Mouse (Mus musculus) embryonic facial prominence, embryonic 15.5 days (tissue): ENCODE measurements at regions not wholly inside any gene's neighbourhood (a gene's known extent, or its start where the extent isn't known, plus 50 kb on each side); places are given as distances from the start of the nearest gene placed in this dataset.

Experiments
- ATAC-seq: fragments of 200-750 bp; cut with Nextera tagmentation; 2 replicates; pipeline ENCODE4 v1.8.0; 2017; ENCODE audit warnings: low read depth, moderate TSS enrichment; ENCODE audit not compliant: insufficient number of reproducible peaks, low FRiP score, low TSS enrichment
- H3K27ac ChIP-seq: fragments of 300-500 bp; sonication (generic); replicated peaks from 2 replicates; pipeline ENCODE4 v1.5.1; 2015; ENCODE audit warnings: mild to moderate bottlenecking, inconsistent platforms
- H3K27me3 ChIP-seq: fragments of 300-500 bp; sonication (generic); 2 replicates; pipeline ENCODE4 v1.6.1; 2015; ENCODE audit warnings: inconsistent platforms
- H3K36me3 ChIP-seq: fragments of 300-500 bp; sonication (generic); 2 replicates; pipeline ENCODE4 v1.6.1; 2015; ENCODE audit warnings: mild to moderate bottlenecking, inconsistent platforms
- H3K4me1 ChIP-seq: fragments of 300-500 bp; sonication (generic); 2 replicates; pipeline ENCODE4 v1.6.1; 2015; ENCODE audit warnings: inconsistent platforms
- H3K4me2 ChIP-seq: fragments of 300-500 bp; sonication (generic); replicated peaks from 2 replicates; pipeline ENCODE4 v1.6.1; 2015; ENCODE audit warnings: mild to moderate bottlenecking, inconsistent platforms
- H3K4me3 ChIP-seq: fragments of 300-500 bp; sonication (generic); replicated peaks from 2 replicates; pipeline ENCODE4 v1.5.1; 2015; ENCODE audit warnings: mild to moderate bottlenecking, inconsistent platforms
- H3K9ac ChIP-seq: fragments of 300-500 bp; sonication (generic); 2 replicates; pipeline ENCODE4 v1.6.1; 2015; ENCODE audit warnings: inconsistent platforms
- H3K9me3 ChIP-seq: fragments of 300-500 bp; sonication (generic); replicated peaks from 2 replicates; pipeline ENCODE4 v1.6.1; 2016; ENCODE audit warnings: inconsistent platforms
- WGBS: fragments of 180-500 bp; shearing (Covaris S2); methylation state at CpG from one replicate; pipeline ENCODE4 v1.1.7; 2015; 5-methylcytosine and 5-hydroxymethylcytosine counted together

DNA sequence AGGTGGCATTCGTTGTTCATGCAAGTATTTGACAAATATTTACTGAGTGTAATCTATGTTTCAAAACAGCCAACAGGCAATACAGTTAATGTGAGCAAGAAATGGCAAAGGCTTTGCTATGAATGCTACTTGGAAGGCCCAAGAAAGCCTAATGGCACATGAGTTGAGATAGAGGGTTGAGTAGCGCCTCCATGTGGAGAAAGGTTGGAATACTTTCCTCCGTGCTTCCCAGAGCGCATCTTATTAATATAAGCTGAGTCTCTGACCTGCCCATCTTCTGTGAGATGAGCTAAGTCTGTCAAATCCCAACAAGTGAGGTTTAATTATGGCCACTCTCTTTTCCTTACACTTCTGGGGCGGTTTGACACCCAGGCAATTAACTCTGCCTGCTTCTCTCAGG lies 175.7 kb upstream of the Kazn start:
- peaks cover 10% of the 10 kb centered on the region for H3K4me1 ChIP-seq
- no peaks in the 10 kb centered on the region for H3K27me3 ChIP-seq
- WGBS: 67% methylated on average over 5 of the region's 5 CpGs
- no peak overlapping the region for H3K27ac ChIP-seq
- H3K9me3 ChIP-seq: no peaks in the 10 kb centered on the region
- H3K9ac ChIP-seq: no peak overlapping the region
- no peak for ATAC-seq
- H3K4me3 ChIP-seq: no peak overlapping the region
- H3K36me3 ChIP-seq: no peaks in the 10 kb centered on the region
- H3K4me2 ChIP-seq: no peak overlapping the region

DNA sequence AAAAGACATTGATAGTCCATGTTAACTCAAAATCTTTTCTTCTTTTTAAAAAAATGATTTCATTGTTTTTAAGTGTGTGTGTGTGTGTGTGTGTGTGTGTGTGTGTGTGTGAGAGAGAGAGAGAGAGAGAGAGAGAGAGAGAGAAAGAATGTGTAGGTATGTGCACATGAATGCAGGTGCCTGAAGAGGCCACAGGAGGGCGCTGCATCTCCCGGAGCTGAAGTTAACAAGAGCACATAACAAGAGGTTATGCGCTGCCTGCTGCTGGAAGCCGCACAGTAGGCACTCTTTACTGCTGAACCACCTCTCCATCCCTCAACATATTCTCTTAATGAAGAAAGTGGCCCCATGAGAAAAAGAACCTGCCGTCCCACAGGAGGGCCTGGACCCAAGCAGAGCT lies 172.6 kb upstream of the Kazn start:
- Histone ChIP-seq H3K36me3 (no peaks in the 10 kb centered on the region), H3K4me1 (peaks cover 10% of the 10 kb centered on the region), H3K4me2 (no peak overlapping the region), H3K9me3 (no peaks in the 10 kb centered on the region), H3K27me3 (no peaks in the 10 kb centered on the region), H3K9ac (no peak overlapping the region), H3K27ac (no peak overlapping the region), H3K4me3 (no peak overlapping the region)
- WGBS: 88% methylated on average over 5 of the region's 5 CpGs
- no peak for ATAC-seq

DNA sequence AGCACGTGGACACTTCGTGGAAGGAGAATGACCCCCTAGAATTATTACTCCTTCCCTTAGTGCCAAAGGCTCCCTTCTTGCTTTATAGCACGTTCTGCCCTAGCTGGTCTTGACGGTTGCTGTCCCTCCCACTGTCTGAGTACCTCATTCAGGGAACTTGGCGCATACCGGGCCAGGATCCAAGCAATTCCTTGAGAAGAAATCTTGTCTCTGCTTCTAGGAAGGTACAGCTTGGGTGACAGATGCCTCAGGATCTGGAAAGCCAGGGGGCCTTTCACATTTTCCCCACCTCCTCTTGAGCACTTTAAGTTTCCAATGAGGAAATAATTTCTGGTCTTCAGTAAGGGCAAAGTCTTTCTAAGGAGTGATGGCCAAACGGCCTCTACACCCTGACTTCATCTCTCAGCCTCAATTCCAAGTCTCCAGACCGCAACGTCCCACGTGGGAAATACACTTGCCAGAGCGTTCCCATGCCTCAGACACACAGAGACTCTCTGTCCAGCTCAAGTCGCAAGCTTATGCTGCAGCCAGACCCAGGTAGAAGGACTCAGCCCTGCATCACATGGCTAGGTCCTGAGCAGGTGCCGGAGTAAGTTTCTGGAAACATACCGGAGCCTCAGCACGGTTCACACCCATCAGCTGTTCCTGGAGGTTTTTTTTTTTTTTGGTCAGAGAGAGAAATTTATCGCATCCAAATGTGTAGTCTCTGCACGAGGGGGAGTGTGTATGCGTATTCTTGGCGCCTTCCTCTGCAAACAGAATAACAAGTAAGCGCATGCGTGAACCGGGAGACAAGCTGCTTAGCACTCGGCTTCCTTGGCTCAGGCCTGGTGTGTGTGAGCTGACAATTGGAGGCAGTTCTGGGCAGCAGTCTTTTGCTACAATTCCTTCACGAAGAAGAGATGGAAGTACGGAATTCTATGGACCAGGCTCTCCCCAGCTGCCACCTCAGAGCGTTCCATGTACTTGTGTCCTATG lies 171.7 kb upstream of the Kazn start:
- Histone ChIP-seq H3K4me3 (no peak overlapping the region), H3K4me1 (peaks cover 10% of the 10 kb centered on the region), H3K36me3 (no peaks in the 10 kb centered on the region), H3K27me3 (no peaks in the 10 kb centered on the region), H3K4me2 (no peak overlapping the region), H3K9me3 (no peaks in the 10 kb centered on the region), H3K27ac (no peak overlapping the region), H3K9ac (no peak overlapping the region)
- 63% methylated on average over 26 of the region's 26 CpGs for WGBS
- ATAC-seq: no peak

DNA sequence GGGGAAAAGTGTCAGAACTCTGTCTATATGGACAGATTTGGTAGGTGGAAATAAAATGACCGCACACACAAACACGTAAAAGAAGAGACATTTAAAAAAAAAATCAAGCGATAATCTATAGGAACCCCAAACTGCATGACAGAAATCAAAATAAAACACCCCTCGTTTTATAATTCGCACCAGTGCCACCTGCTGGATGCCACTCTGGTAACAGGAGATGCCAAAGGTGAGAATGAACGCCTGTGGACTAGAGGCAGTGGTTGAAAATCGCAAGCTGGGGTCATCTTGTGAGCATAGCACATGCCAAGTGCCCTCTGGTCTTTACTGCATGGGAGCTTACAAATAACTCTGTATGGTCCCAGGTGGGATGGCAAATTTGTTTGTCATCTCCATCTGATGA lies 158.7 kb upstream of the Kazn start:
- Histone ChIP-seq H3K27me3 (no peaks in the 10 kb centered on the region), H3K36me3 (no peaks in the 10 kb centered on the region), H3K9me3 (no peaks in the 10 kb centered on the region), H3K9ac (no peak overlapping the region), H3K4me1 (no peaks in the 10 kb centered on the region), H3K27ac (no peak overlapping the region), H3K4me3 (no peak overlapping the region), H3K4me2 (no peak overlapping the region)
- WGBS: 69% methylated on average over 7 of the region's 7 CpGs
- no peak for ATAC-seq

DNA sequence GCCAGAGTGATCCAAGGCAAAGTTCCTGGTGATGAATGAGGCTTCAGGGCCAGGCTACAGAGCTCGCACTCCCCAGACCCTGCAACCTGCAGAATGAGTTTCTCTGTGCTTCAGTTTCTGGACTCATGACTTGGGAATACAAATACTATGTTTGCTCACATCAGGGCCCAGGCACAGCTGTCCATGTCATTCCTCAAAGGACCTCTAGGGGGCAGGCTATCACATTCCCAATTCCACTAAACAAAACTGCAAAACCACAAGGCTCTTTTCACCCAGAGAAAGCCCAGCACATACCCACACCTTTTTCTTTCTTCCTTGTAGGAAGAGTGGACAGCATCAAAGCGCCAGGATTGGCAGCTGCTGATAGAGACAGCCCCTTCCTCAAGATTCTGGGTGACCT lies 153.7 kb upstream of the Kazn start:
- H3K4me3 ChIP-seq: no peak overlapping the region
- WGBS: 39% methylated on average over 2 of the region's 2 CpGs
- H3K27me3 ChIP-seq: no peaks in the 10 kb centered on the region
- ATAC-seq: no peak
- H3K9me3 ChIP-seq: no peaks in the 10 kb centered on the region
- no peak overlapping the region for H3K4me2 ChIP-seq
- no peaks in the 10 kb centered on the region for H3K36me3 ChIP-seq
- H3K4me1 ChIP-seq: peaks cover 9% of the 10 kb centered on the region; the same call in 1 of the 2 replicates
- no peak overlapping the region for H3K9ac ChIP-seq
- no peak overlapping the region for H3K27ac ChIP-seq

DNA sequence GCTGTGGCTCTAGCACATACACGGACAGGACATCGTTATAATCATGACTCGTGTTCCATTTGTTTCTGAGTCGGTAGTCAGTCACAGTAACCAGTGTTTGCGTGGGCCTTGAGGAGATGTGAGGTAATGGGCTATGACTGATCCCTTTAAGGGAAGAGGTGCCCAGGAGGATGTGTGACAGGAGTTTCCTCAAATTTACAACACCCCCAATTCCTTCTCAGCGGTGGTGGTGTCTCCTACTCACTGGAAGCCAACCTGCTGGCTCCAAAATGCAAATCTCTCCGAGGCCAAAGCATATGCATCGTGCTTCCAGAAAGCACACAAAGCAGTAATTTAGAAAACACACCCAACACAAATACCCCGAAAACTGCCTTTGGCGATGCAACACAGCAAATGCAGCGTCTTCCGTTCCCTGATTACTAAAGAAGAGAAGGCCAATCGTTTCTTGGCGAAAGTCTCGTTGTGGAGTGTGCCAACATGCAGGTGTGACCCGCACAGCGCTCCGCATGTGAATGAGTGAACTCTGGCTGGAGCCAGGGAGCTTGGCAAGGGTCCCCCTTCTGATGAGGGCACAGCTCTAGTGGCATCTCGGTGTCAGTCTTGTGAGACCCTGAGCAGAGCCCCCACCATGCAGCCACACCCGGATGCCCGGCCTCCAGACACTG lies 151.5 kb upstream of the Kazn start:
- no peak overlapping the region for H3K4me2 ChIP-seq
- H3K9me3 ChIP-seq: no peaks in the 10 kb centered on the region
- no peak overlapping the region for H3K4me3 ChIP-seq
- H3K9ac ChIP-seq: no peak overlapping the region
- ATAC-seq: no peak
- no peaks in the 10 kb centered on the region for H3K27me3 ChIP-seq
- no peaks in the 10 kb centered on the region for H3K36me3 ChIP-seq
- 68% methylated on average over 21 of the region's 21 CpGs for WGBS
- H3K27ac ChIP-seq: no peak overlapping the region
- peaks cover 9% of the 10 kb centered on the region; the same call in 1 of the 2 replicates for H3K4me1 ChIP-seq

DNA sequence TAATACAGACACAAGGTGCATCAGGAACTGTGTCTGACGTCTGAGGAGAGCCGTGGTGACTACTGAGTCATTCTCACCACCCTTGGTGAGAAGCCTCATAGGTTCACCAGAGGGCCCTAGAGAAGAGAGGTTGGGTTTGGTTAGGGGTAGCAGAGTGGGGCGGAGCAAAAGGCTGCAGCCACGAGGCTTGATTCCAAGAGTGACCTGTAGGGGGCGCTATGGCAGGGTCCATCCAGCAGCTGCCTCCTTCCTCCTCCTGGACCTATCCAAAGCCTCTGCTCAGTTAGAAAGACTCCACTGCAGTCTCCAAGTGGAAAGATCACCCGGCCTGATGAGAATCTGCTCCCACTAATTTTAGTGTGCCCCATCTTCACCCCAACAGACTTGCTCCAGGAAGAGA lies 149.3 kb upstream of the Kazn start:
- H3K4me3 ChIP-seq: no peak overlapping the region
- ATAC-seq: no peak
- peaks cover 9% of the 10 kb centered on the region; the same call in 1 of the 2 replicates for H3K4me1 ChIP-seq
- no peaks in the 10 kb centered on the region for H3K27me3 ChIP-seq
- H3K4me2 ChIP-seq: no peak overlapping the region
- no peaks in the 10 kb centered on the region for H3K9me3 ChIP-seq
- no peak overlapping the region for H3K27ac ChIP-seq
- H3K36me3 ChIP-seq: no peaks in the 10 kb centered on the region
- no peak overlapping the region for H3K9ac ChIP-seq
- 73% methylated on average over 6 of the region's 6 CpGs for WGBS

DNA sequence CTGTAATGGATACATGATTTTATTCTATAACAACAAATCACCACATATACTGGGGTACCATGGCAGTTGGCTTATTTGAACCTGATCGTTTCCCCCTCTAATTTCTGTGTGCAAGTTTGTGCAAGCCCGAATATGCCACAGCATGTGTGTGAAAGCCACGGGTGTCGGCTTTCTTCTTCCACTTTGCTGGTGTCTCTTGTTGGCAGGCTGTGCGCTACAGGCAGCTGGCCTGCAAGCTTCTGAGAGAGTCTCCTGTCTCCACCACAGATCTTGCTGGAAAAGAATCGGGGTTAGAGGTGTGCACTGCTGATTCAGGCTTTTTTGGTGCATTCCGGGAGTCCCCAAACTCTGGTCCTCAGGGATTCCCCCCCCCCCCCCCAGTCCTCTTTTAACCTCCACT lies 142.0 kb upstream of the Kazn start:
- H3K4me2 ChIP-seq: no peak overlapping the region
- H3K27me3 ChIP-seq: no peaks in the 10 kb centered on the region
- ATAC-seq: no peak
- H3K9ac ChIP-seq: no peak overlapping the region
- no peaks in the 10 kb centered on the region for H3K4me1 ChIP-seq
- no peaks in the 10 kb centered on the region for H3K9me3 ChIP-seq
- WGBS: 45% methylated on average over 7 of the region's 7 CpGs
- no peaks in the 10 kb centered on the region for H3K36me3 ChIP-seq
- no peak overlapping the region for H3K27ac ChIP-seq
- H3K4me3 ChIP-seq: no peak overlapping the region

DNA sequence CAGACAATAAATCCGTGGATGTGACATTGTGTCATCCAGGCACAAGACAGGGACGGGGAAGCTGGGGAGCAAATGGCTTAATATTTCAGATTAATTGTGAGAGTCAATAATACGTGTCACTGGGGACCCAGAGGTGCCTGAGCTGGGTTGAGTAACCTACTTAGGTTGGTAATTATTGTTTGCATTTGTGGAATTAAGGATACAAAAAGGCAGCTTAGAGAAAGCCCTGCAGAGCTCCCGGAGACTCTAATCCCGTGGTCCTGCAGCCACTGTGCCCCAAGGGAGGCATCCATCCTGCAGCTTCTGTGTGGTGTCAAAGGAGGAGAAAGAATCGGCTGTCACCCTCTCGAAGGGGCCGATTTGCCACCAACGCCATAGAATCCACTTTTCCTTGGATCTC lies 139.3 kb upstream of the Kazn start:
- H3K36me3 ChIP-seq: no peaks in the 10 kb centered on the region
- WGBS: 25% methylated on average over 9 of the region's 9 CpGs
- H3K4me3 ChIP-seq: no peak overlapping the region
- ATAC-seq: no peak
- no peak overlapping the region for H3K4me2 ChIP-seq
- H3K4me1 ChIP-seq: no peaks in the 10 kb centered on the region
- H3K9me3 ChIP-seq: no peaks in the 10 kb centered on the region
- H3K9ac ChIP-seq: no peak overlapping the region
- no peak overlapping the region for H3K27ac ChIP-seq
- H3K27me3 ChIP-seq: no peaks in the 10 kb centered on the region

DNA sequence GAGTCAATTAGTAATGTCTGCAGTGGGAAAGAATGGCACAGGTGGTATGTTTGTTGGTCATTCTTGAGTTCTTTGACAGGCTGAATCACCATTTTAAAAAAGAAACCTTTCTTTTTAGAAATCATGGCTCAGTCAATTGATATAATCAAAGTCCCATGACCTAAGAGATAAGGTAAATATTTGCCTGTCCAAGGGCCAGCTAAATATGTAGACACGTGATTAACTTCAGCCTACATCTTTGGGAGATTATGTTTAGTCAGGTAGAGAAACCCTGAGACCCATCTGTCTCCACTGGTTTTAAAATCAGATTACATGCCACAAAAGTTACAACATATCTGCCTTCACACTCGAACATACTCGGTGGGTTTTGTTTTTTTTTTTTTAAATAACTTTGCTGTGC lies 128.6 kb upstream of the Kazn start:
- Histone ChIP-seq H3K9me3 (0 out of 2 replicates have a peak, but pooled peaks cover 7% of the 10 kb centered on the region), H3K27ac (no peak overlapping the region), H3K36me3 (no peaks in the 10 kb centered on the region), H3K9ac (no peak overlapping the region), H3K4me2 (no peak overlapping the region), H3K4me3 (no peak overlapping the region), H3K27me3 (no peaks in the 10 kb centered on the region), H3K4me1 (no peaks in the 10 kb centered on the region)
- no peak for ATAC-seq
- WGBS: 64% methylated on average over 3 of the region's 3 CpGs

DNA sequence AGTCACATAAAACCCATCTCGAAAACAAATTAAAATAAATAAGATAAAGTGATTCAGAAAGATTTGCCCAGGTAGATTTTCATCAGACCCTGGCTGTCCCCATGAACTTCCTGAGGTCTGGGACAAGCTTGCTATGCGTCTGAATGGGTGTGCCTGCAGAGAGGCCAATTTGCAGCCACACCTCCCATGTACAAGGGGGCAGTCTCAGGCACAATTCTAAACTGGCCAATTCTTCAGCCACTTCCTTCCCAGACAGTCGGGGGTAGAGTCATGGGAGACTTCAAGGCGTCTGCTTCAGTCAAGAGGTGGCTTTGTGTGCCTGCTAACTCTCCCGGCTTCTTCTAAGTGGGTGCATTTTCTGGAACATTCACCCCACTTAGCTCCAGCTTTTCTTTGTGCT lies 122.9 kb upstream of the Kazn start:
- H3K4me3 ChIP-seq: no peak overlapping the region
- H3K27ac ChIP-seq: no peak overlapping the region

More for the DNA sequence above, 122.9 kb upstream of the Kazn start:
- no peak overlapping the region for H3K4me2 ChIP-seq
- WGBS: 48% methylated on average over 5 of the region's 5 CpGs
- 0 out of 2 replicates have a peak, but pooled peaks cover 3% of the 10 kb centered on the region for H3K9me3 ChIP-seq
- no peaks in the 10 kb centered on the region for H3K27me3 ChIP-seq
- ATAC-seq: no peak
- peaks cover 13% of the 10 kb centered on the region for H3K4me1 ChIP-seq
- no peaks in the 10 kb centered on the region for H3K36me3 ChIP-seq
- no peak overlapping the region for H3K9ac ChIP-seq
